Mouse (Mus musculus) intestine, embryonic 14.5 days (tissue): ENCODE data around the gene Zfp93. TPM values are rescaled to one million over a fixed set of nuclear protein-coding genes. Genes with fewer than 3 reads are reported as not detected.

Source experiments
- ATAC-seq: fragments of 200-750 bp; cut with Nextera tagmentation; replicated peaks from 2 replicates; pipeline ENCODE4 v1.8.0; 2017; ENCODE audit warnings: low read depth, moderate number of reproducible peaks, moderate TSS enrichment, moderate library complexity; ENCODE audit not compliant: low FRiP score, low TSS enrichment
- DNase-seq: peaks from one replicate; pipeline ENCODE4 v3.0.0-alpha.2; 2018; ENCODE audit warnings: low spot score
- H3K27ac ChIP-seq: fragments of 300-500 bp; sonication (generic); 2 replicates; pipeline ENCODE4 v1.5.1; 2014; ENCODE audit warnings: low read depth, mild to moderate bottlenecking, control low read depth
- H3K27me3 ChIP-seq: fragments of 300-500 bp; sonication (generic); replicated peaks from 2 replicates; pipeline ENCODE4 v1.6.1; 2014; ENCODE audit warnings: low read length, control low read depth; ENCODE audit not compliant: control insufficient read depth, insufficient read depth
- H3K36me3 ChIP-seq: fragments of 300-500 bp; sonication (generic); 2 replicates; pipeline ENCODE4 v1.6.1; 2014; ENCODE audit warnings: low read length, control low read depth; ENCODE audit not compliant: control insufficient read depth, insufficient read depth
- H3K4me1 ChIP-seq: fragments of 300-500 bp; sonication (generic); replicated peaks from 2 replicates; pipeline ENCODE4 v1.6.1; 2014; ENCODE audit warnings: low read length, control low read depth, mixed read lengths; ENCODE audit not compliant: control insufficient read depth, insufficient read depth
- H3K4me2 ChIP-seq: fragments of 300-500 bp; sonication (generic); 2 replicates; pipeline ENCODE4 v1.6.1; 2014; ENCODE audit warnings: low read length
- H3K4me3 ChIP-seq: fragments of 300-500 bp; sonication (generic); 2 replicates; pipeline ENCODE4 v1.5.1; 2014; ENCODE audit warnings: low read depth, low read length, control low read depth, mixed read lengths
- H3K9ac ChIP-seq: fragments of 300-500 bp; sonication (generic); 2 replicates; pipeline ENCODE4 v1.6.1; 2014; ENCODE audit warnings: mild to moderate bottlenecking, low read length
- H3K9me3 ChIP-seq: fragments of 300-500 bp; sonication (generic); 2 replicates; pipeline ENCODE4 v1.6.1; 2016; ENCODE audit warnings: low read length, control low read depth; ENCODE audit not compliant: control insufficient read depth
- WGBS: fragments of 180-500 bp; shearing (Covaris S2); extraction: QIAGEN DNeasy Blood & Tissue Kit; methylation state at CpG from one replicate; pipeline ENCODE4 v1.1.7; 2014; 5-methylcytosine and 5-hydroxymethylcytosine counted together
- polyA plus RNA-seq: library from polyadenylated mRNA; unstranded; fragments of >200 nt; fragmentation: Nextera tagmentation; extraction: Ambion mirVana; gene quantifications from 2 replicates; pipeline ENCODE4 v1.2.1, GENCODE M21; 2014

Zfp93 gene
- polyA plus RNA-seq, 1 experiment from 2014 or later = 7.4 TPM

DNA sequence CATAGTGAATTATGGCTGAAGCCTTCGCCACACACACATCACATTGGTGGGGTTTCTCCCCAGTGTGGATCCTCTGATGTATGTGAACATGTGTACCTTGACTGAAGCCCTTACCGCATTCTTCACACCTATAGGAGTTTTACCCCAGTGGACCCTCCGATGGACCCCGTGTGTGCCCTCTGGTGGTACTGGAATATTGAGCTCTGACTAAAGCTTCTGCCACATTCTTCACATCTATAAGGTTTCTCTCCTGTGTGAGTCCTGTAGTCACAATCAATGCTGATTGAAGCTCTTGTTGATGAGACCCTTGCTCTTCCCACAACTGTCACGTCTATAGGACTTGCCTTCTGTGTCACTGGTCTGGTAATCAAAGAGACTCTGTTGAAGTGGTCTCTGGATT lies 17.4 kb downstream of the Zfp93 start:
- no peak for DNase-seq
- WGBS = 80% methylated on average over 5 of the region's 5 CpGs
- H3K36me3 ChIP-seq = peaks cover 34% of the 10 kb centered on the region
- no peak overlapping the region for H3K9ac ChIP-seq
- no peaks in the 10 kb centered on the region for H3K4me1 ChIP-seq
- H3K27me3 ChIP-seq = no peaks in the 10 kb centered on the region
- no peak overlapping the region for H3K27ac ChIP-seq
- H3K4me3 ChIP-seq = no peak overlapping the region
- H3K4me2 ChIP-seq = no peak overlapping the region
- ATAC-seq = no peak
- peaks cover 5% of the 10 kb centered on the region; the same call in 1 of the 2 replicates for H3K9me3 ChIP-seq

DNA sequence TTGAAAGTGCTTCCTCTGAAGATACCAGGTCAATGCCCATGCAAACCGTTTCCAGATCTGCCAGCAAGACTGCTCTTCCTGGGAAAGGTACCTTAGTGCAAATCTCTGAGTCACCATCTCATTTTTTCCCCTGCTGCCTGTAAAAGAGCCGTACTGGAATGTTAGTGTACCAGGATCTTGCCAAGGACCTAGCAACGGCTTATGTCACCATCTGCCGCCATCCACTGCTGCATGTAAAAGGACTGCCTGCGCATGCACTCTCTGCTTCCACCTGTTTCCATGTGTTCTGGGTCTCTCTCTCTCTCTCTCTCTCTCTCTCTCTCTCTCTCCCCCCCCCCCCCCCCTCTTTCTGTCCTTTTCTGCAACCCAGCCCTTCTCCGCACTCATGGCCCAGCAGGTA lies 18.3 kb downstream of the Zfp93 start:
- peaks cover 43% of the 10 kb centered on the region for H3K36me3 ChIP-seq
- H3K4me3 ChIP-seq = no peak overlapping the region
- no peak for DNase-seq
- no peak overlapping the region for H3K4me2 ChIP-seq
- no peaks in the 10 kb centered on the region for H3K27me3 ChIP-seq
- no peak overlapping the region for H3K9ac ChIP-seq
- no peak overlapping the region for H3K27ac ChIP-seq
- WGBS = 87% methylated on average over 6 of the region's 6 CpGs
- no peaks in the 10 kb centered on the region for H3K4me1 ChIP-seq
- ATAC-seq = no peak
- peaks cover 5% of the 10 kb centered on the region; the same call in 1 of the 2 replicates for H3K9me3 ChIP-seq

DNA sequence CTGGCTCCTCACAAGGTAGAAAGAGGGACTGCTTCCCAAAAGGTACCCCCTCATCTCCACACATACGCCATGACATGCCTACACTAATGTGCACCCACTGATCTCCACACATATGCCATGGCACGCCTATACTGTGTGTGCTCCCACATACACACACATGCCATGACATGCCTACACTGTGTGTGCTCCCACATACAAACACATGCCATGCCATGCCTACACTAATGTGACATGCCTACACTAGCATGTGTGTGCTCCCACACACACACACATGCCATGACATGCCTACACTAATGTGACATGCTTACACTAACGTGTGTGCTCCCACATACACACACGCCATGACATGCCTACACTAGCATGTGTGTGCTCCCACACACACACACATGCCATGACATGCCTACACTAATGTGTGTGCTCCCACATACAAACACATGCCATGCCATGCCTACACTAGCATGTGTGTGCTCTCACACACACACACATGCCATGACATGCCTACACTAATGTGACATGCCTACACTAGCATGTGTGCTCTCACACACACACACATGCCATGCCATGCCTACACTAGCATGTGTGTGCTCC lies 20.0 kb downstream of the Zfp93 start:
- H3K36me3 ChIP-seq = peaks cover 59% of the 10 kb centered on the region
- H3K27me3 ChIP-seq = no peaks in the 10 kb centered on the region
- ATAC-seq = no peak
- H3K27ac ChIP-seq = no peak overlapping the region
- H3K4me3 ChIP-seq = no peak overlapping the region
- DNase-seq = no peak
- H3K9ac ChIP-seq = no peak overlapping the region
- peaks cover 5% of the 10 kb centered on the region; the same call in 1 of the 2 replicates for H3K9me3 ChIP-seq
- no peaks in the 10 kb centered on the region for H3K4me1 ChIP-seq
- no peak overlapping the region for H3K4me2 ChIP-seq
- WGBS = 96% methylated on average over 4 of the region's 4 CpGs

DNA sequence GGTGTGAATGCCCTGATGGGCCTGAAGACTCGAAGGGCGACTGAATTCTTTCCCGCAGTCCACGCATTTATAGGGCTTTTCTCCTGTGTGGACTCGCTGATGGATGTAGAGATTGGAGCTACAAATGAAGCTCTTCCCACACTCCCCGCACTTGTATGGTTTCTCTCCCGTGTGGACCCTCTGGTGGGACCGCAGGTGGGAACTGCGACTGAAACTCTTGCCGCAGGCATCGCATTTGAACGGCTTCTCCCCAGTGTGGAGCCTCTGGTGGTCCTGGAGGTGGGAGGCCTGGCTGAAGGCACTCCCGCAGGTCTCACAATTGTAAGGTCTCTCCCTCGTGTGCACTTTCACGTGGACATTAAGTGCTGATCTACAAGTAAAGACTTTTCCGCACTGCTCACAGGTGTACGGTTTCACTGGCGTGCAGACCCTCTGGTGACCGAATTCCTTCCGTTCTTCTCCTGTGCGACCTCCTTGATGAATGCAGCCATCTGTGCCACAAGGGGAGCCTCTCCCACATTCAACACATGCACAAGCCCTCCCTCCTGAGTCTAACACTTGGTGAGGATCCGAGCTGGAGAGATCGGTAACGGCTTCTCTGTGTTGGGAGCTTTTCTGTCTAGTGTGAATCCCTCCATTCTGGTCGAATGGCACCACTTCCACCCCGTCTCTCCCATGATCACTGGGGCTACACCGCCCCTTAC lies 21.3 kb downstream of the Zfp93 start:
- DNase-seq = no peak
- WGBS = 88% methylated on average over 27 of the region's 27 CpGs
- H3K36me3 ChIP-seq = peaks cover 70% of the 10 kb centered on the region

DNA sequence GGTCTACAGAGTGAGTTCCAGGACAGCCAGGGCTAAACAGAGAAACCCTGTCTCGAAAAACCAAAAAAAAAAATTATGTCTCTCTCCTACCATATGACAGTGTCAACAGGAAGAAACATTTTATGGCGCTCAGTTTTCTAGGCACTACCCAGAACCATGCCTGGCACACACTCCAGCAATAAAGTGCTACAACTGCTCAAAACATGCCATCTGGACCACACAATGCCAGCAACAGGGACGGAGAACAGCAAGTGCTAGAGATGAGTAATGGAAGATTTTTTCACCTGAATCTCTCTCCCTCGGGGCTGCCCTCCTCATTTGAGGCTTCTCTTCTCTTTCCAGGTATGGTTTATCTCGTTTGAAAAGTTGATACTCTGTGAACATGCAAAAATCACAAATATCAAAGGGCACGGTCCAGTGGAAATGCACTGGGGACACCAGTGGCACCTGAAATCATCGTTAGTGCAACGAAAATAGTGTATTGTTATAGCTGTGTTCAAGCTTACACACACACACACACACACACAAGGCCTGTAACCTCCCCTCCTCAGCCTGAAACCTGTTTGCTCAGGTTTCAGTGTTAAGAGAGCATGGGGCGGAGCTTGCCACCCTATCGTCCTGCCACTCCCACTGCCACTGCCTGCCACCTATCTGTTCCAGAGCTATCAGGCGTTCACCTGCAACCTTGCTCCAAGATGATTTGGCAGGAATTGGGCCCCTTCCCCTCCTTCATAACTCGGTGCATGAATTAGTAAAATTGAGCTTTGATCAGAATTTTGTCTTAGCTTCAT lies 23.0 kb downstream of the Zfp93 start:
- peaks cover 5% of the 10 kb centered on the region; the same call in 1 of the 2 replicates for H3K9me3 ChIP-seq
- H3K27me3 ChIP-seq = no peaks in the 10 kb centered on the region
- no peak overlapping the region for H3K9ac ChIP-seq
- no peaks in the 10 kb centered on the region for H3K4me1 ChIP-seq
- H3K4me2 ChIP-seq = no peak overlapping the region
- H3K27ac ChIP-seq = no peak overlapping the region
- DNase-seq (no peak), ATAC-seq (no peak)
- H3K4me3 ChIP-seq = no peak overlapping the region
- whole genome bisulfite sequencing = 78% methylated on average over 12 of the region's 12 CpGs
- H3K36me3 ChIP-seq = peaks cover 68% of the 10 kb centered on the region

More for the DNA sequence above, 21.3 kb downstream of the Zfp93 start:
- Histone ChIP-seq H3K4me2 (no peak overlapping the region), H3K4me3 (no peak overlapping the region), H3K9me3 (peaks cover 5% of the 10 kb centered on the region; the same call in 1 of the 2 replicates), H3K4me1 (no peaks in the 10 kb centered on the region), H3K9ac (no peak overlapping the region), H3K27ac (no peak overlapping the region), H3K27me3 (no peaks in the 10 kb centered on the region)
- no peak for ATAC-seq

DNA sequence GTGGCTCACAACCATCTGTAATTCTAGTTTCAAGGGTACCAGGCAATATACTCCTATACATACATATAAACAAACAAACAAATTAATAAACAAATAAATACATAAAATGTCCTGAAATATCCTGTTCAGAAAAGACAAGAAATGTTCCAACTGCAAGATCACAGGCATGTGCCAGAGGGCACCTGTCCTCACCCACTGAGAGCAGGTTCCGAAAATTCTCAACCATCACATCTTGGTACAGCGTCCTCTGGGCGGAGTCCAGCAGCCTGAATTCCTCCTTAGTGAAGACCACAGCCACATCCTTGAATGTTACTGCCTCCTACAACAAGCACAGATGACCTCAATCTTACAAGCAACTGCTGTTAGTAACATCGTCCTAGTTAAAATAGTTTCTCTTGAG lies 24.5 kb downstream of the Zfp93 start:
- ATAC-seq = no peak
- H3K9ac ChIP-seq = no peak overlapping the region
- no peak for DNase-seq
- no peaks in the 10 kb centered on the region for H3K27me3 ChIP-seq
- H3K36me3 ChIP-seq = peaks cover 66% of the 10 kb centered on the region
- H3K27ac ChIP-seq = no peak overlapping the region
- peaks cover 5% of the 10 kb centered on the region; the same call in 1 of the 2 replicates for H3K9me3 ChIP-seq
- H3K4me3 ChIP-seq = no peak overlapping the region
- no peak overlapping the region for H3K4me2 ChIP-seq
- no peaks in the 10 kb centered on the region for H3K4me1 ChIP-seq
- 97% methylated on average over 4 of the region's 4 CpGs for WGBS

DNA sequence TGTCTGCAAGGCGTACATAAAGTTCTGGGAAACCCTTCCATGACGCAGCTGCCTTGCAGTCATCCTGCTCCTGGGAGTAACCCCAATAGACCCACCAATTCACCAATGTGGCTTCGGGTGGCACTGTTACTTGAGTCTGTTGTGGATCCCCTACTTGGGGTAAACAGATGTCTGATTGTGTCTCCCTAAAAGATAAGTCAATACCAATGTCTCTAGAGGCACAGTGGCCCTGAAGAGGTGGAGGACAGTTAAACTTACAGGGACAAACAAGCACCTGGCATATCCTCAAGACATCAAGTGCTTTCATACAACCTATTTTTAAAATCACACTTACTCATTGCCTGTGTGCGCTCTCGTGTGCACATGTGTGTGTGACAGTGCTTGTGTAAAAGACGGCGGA lies 25.2 kb downstream of the Zfp93 start:
- H3K4me3 ChIP-seq = no peak overlapping the region
- no peak overlapping the region for H3K9ac ChIP-seq
- H3K4me2 ChIP-seq = no peak overlapping the region
- DNase-seq (no peak), ATAC-seq (no peak)
- H3K36me3 ChIP-seq = peaks cover 60% of the 10 kb centered on the region
- no peak overlapping the region for H3K27ac ChIP-seq
- no peaks in the 10 kb centered on the region for H3K27me3 ChIP-seq
- peaks cover 5% of the 10 kb centered on the region; the same call in 1 of the 2 replicates for H3K9me3 ChIP-seq
- no peaks in the 10 kb centered on the region for H3K4me1 ChIP-seq
- 96% methylated on average over 7 of the region's 7 CpGs for WGBS

DNA sequence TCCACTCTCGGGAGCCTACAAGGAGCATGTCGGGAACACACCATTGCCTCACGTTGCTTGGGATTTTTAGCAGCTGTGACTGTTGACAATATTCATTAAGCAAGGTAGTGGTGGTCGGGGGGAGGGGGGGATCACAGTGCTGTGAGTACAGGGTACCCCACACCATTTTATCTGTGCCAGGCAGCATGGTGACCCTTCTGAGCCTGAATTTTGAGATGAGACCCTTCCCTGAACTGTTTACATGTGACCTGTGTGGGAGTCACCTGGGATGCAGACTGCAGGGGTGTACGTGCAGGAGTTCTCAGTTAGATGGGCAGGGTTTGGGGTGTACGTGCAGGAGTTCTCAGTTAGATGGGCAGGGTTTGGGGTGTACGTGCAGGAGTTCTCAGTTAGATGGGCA lies 26.2 kb downstream of the Zfp93 start:
- Histone ChIP-seq H3K9me3 (peaks cover 5% of the 10 kb centered on the region; the same call in 1 of the 2 replicates), H3K4me2 (no peak overlapping the region), H3K36me3 (peaks cover 51% of the 10 kb centered on the region), H3K27me3 (no peaks in the 10 kb centered on the region), H3K4me3 (no peak overlapping the region), H3K9ac (no peak overlapping the region), H3K27ac (no peak overlapping the region), H3K4me1 (no peaks in the 10 kb centered on the region; the same call in 1 of the 2 replicates)
- ATAC-seq = no peak
- 93% methylated on average over 7 of the region's 7 CpGs for WGBS
- DNase-seq = no peak
